Mouse (Mus musculus) hematopoietic stem cell, adult 5-6 weeks (primary cell): ENCODE data around the gene Gabrb3. TPM values are rescaled to one million over a fixed set of nuclear protein-coding genes. Genes with fewer than 3 reads are reported as not detected.
A peak's percentile ranks its signal among the peaks of the same experiment; 100 is the strongest.

Experiments
- ATAC-seq, 2 experiments: fragments of 125-278 bp in 1 of 2; replicated peaks in 1 of 2; 2 replicates each; pipeline ENCODE4 v1.8.0; 2016 to 2017; ENCODE audit warnings: inconsistent platforms in 2 of 2, mild to moderate bottlenecking in 2 of 2, moderate number of reproducible peaks in 2 of 2, low read depth in 1 of 2, moderate TSS enrichment in 1 of 2; ENCODE audit not compliant: low FRiP score in 2 of 2, poor library complexity in 2 of 2, severe bottlenecking in 2 of 2, insufficient read depth in 1 of 2, low TSS enrichment in 1 of 2
- total RNA-seq: library from RNA; stranded (forward); fragments of 172-1452, 232-1000 nt; gene quantifications from 2 replicates; pipeline ENCODE4 v1.2.3, GENCODE M21; 2017

The Gabrb3 gene
- not detected in 2 replicates for total RNA-seq

DNA sequence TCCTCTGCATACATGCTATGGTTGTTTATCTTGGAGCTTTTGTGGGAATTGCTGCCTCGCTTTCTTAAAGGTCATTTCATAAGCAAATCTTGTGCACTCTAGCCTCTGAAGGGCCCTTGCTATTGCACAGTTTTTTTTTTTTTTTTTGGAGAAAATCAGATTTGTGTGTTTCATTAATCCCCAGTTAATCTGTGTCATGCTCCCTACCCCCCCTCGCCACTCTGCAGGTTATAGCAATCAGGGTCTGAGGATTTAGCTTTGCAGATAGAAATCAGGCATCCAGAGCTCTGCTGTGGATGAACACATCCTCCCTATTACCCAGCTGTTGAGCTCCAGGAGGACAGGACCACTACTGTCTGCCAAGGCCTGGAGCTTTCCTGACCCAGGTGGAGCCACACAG, at the start of gene Gabrb3:
Gabrb3 (plus strand) TSS at position 301 of the 400 bp plus-strand sequence.
- no peak for ATAC-seq

GRCm38 (mm10) chr7:57384112-57384511, 35.4 kb upstream of the Gabrb3 start:
- ATAC-seq, result no peak

- no peak for ATAC-seq
These were observed 32.8 kb upstream of the Gabrb3 start, which contains the start of gene Gabrg3 for GRCm38 (mm10) chr7:57386517-57387340. TSS of gene Gabrg3 (minus strand) at chr7:57387188.

DNA sequence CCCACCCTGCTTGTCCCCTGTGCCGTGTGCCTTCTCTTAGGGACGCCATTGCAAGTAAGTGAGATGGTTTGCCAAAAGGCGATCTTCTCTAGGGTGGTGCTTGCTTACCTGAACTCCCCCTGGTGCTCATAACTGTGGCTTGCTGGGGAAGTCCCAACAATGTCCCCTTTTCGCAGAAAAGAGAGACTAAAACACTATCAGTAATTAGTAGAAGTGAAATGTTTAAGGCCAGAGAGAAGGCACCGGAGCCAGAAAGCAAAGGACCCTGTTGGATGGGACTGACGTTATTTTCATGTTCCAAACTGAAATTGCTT, 32.2 kb upstream of the Gabrb3 start:
- no peak for ATAC-seq

- no peak for ATAC-seq
These were observed 29.4 kb upstream of the Gabrb3 start for GRCm38 (mm10) chr7:57390046-57390445.

DNA sequence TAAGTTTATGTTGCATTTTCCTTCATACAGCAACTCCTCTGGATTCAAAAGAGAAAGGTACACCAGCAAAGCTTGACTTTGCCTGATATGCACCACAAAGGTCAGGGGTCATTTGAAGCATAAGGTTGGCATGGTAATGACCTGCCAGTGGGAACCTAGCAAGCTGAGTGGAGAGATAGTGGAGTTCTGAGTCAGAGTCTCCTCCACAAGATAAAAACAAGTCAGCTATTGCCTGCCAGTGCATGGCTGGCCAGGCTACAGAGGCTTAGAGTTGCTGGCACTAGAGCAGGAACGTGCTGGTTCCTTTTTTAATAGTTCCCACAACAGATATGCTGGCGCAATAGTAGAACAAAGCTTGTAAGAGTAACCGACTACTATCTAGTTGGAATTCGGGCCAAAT, 25.9 kb upstream of the Gabrb3 start:
- no peak for ATAC-seq

DNA sequence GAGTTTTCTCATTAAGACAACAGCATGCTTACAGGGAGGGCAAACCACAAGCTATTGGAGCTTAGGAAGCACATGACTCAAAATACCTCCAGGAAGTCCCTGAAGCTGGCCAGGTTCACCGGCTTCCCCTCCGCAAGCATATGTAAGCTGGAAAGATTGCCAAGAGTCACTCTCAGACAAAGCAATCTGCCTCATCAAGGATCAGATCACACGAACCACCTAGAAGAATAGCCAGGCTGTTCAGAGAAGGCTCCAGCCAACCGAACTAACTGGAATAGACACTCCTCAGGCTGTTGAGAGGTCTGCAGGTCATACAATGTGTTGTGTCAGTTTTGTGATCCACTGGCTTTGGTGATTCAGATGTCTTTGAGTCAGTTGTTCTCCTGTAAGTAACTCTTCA, 8.3 kb upstream of the Gabrb3 start:
- ATAC-seq, result no peak

GRCm38 (mm10) chr7:57412896-57413295, 6.6 kb upstream of the Gabrb3 start:
- ATAC-seq, result no peak

- no peak for ATAC-seq
These were observed 1.6 kb downstream of the Gabrb3 start for GRCm38 (mm10) chr7:57421044-57421443.

DNA sequence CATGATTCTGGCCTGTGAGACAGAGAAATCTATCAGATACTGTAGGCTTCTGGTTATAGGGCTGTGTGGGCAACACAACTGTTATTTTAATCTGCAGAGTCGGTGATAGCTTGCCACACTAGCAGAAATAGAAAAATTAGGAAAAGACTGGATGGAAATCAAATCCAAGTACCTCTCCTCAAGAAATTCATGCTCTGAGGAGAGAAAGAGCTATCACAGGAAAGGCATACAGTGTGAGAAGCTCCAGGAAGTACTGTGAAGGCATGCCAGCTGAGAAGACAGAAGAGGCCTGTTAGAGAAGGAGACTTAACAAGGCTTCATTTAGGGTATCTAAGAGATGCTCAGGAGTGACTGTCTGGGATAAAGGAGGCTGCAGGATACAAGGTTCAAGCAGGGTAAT, 3.2 kb downstream of the Gabrb3 start:
- no peak for ATAC-seq

DNA sequence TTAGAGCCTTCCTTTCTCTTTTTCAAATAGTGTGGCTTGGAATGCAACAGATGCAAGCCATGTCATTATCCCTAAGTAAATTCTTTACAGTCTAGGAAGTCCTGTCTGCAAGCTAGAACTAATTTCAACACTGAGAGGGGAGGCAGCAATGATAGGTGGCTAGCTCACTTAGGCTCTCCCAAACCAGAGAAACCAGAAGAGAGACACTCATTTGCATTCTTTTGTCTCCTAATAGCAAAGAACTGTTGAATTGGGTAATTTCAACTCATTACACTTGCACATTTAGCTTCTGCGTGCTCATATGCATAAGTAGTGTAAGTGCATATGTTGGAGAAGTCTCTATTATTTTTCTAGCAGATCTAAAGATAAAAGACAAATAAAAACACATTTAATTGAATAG, 28.7 kb downstream of the Gabrb3 start:
- ATAC-seq, result no peak

DNA sequence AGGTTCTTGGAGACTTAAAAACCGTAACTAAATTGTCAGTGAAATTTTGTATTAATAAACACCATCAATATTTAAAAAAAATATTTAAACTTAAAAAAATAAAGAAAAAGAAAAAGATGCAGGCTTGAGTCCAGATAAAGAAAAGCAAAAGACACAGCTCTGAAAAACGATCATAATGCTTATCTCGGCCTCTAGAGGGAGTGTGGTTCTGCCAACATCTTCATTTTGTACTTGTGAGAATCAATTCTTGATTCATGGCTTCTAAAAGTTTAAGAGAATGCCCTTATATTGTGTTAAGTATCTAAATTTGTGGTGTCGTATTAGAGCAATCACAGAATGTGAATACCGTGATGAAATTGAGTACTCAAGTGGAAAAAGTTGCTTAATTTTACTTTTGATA, 40.9 kb downstream of the Gabrb3 start:
- ATAC-seq, result no peak

- no peak for ATAC-seq
These were observed 51.8 kb downstream of the Gabrb3 start for GRCm38 (mm10) chr7:57471316-57471715.

- no peak for ATAC-seq
These were observed 54.5 kb downstream of the Gabrb3 start for GRCm38 (mm10) chr7:57473811-57474525.

DNA sequence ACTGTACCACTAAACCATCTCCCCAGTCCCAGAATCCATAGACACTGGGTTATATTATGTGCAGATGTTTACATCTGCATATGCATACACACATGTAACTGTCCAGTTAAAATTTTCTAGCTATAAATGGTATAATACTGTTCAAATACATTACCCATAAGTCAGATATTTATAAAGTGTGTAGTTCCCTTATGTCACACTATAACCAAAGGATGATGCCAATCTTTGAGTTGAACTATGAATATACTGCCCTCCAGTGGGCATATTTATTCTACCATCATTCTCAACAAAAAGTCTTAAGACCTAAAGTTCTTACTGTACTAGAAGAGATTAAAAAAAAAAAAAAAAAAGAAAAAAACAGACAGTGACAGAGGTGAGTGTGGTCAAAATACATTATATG, 63.4 kb downstream of the Gabrb3 start:
- 0 out of 4 replicates have a peak, but pooled peaks of 1 of the 2 experiments have one; percentile 37 for ATAC-seq

- no peak for ATAC-seq
These were observed 67.4 kb downstream of the Gabrb3 start for GRCm38 (mm10) chr7:57486907-57487306.

- no peak for ATAC-seq
These were observed 72.3 kb downstream of the Gabrb3 start for GRCm38 (mm10) chr7:57491795-57492194.

DNA sequence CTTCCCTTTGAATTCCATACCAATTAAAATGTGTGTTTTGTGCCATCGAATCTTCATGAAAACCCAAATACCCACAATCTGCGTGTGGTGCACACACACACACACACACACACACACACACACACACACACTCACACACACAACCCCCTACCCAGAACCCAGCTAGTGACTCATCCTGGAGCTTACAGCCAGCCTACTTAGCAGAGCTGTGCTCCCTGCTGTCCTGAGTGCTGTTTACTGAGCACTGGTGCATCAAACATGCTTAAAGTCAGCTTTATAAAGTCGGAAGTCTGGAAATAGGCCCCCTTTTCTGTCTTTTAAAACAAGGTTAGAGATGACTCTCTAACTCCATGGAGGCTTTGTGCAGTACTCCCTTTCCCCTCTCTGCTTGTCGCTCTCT, 83.3 kb downstream of the Gabrb3 start:
- no peak for ATAC-seq
